Mouse (Mus musculus) telencephalon, adult 2 months (tissue): ENCODE measurements at regions not wholly inside any gene's neighbourhood (a gene's known extent, or its start where the extent isn't known, plus 50 kb on each side); places are given as distances from the start of the nearest gene placed in this dataset.

ENCODE experiments used
- DNase-seq: peaks from one replicate; pipeline ENCODE4 v3.0.0-alpha.2; 2011; ENCODE audit warnings: low read depth, low spot score

DNA sequence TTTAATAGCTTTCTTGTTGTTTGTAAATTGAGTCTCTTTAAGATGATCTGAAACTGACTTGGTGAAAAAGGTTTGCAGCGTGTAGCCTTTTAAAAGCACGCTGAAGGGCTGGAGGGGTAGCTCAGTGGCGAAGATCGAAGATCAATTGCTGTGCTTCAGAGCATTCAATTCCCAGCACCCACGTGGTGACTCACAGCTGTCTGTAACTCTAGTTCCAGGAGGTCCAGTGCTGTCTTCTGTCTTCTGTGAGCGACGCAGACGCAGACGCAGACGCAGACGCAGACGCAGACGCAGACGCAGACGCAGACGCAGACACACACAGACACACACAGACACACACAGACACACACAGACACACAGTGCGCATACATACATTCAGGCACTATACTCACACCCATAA is 99.1 kb upstream of the Map4k3 start:
- DNase-seq = no peak

DNA sequence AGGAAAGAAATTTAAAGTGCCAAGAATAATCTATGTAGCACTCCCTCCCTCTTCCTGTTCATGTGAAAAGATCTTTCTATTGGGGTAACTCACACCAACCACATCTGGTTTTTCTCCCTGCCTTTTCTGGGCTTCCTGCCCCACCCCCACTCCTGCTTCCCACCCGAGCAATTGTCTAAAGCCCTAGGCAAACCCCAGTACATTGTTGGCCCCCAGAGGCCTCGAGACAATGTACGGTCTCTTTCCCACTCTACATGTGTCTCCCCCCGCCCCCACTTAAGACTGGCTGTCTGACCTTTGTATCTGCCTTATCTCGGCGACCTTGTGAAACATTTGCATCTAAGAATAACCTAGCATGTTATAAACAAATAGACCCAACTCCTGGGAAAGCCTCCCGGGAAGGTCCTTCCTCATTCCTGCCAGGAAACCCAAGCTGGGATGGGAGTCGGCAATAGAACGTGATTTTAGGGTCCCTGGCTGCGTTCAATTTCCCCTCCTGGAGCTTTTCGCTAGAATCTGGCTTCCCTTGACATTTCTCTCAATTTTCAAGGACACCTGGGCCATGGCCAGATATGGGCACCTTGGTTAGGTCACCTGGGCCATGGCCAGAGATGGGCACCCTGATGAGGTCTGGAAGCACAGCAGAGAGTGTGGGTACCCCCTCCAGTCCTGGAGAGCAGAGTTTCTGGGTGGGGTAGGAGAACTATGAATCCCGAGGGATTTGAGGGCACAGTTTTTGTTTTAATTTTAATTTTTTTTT is 97.9 kb upstream of the Map4k3 start:
- no peak for DNase-seq

DNA sequence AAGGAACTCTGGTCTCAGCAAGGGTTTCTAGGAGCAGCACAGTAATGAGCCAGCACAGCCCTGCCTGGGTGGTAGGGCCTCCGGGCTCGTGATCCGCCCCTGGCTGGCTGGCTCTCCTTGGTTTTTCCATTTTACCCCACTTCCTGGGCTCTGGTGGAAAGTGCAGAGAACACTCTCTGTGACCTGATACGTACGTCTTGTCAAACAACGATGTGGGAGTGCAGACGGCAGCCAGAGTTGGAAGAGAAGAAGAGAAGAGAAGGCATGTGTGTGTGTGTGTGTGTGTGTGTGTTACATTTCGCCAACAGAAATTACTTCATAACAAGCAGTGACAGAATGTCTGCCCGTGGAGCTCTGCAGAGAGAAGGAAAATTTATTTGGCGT is 97.2 kb upstream of the Map4k3 start:
- DNase-seq = no peak

DNA sequence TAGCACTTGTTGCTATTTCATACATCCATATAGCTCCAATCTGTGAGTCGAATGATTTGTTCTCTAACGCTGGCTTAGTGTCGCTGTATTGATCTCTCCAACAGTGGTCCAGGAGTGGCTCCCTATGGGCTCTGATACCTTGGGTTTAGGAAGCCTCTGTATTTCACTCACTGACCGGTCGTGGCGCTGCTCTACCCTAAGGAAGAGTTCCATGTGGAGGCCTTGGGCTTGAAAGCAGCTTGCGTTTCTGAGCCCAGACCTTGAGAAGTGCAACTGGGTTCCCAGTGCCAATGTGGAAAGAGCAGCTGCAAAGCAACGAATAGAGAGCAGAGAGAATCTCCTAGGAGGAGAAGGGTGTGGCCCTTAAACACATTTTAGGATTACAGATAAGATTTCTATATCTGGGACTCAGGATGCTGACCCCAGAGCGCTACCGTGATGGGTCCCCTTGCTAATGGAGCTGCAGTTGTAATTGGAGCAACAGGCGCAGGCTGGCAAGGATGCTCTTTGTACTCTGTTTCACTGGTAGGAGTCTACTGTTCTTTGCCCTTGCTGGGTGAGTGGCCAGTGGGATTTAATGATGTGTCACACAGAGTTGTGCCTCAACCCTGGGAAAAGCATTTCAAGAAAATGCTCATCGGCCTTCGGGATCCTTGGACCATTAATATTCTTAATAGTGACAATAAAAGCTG is 96.7 kb upstream of the Map4k3 start:
- DNase-seq = no peak

DNA sequence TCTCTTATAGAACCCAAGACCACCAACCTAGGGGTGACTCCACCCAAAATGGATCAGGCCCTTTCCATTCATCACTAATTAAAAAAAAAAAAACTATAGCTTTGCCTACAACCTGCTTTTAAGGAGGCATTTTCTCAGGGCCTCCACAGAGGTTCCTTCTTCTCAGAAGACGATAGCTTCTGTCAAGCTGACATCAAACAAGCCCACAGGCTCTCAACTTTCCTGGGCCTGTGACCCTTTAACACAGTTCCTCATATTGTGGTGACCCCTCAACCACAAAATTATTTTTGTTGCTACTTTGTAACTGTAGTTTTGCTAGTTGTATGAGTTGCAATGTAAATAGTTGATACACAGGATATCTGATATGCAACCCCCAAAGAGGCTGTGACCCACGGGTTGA is 96.0 kb upstream of the Map4k3 start:
- DNase-seq = no peak

DNA sequence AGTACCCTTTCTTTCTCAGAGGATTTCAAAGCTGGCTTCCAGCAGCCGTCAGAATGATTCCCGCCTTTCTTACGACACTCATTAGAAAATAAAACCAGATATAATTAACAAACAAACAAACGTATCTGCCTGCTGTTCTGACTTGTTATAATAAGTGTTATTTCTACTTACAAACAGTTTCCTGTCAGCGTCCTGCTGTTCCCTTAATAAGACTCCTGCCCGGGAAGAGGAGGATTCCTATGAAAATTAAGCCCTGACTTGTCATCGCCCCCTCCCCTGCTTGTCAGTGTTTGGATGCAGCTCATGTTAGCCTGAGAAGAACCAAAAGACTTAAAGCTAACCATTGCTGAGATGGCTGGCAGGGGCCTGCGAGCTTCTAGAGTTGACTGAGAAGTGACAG is 92.6 kb upstream of the Map4k3 start:
- no peak for DNase-seq

DNA sequence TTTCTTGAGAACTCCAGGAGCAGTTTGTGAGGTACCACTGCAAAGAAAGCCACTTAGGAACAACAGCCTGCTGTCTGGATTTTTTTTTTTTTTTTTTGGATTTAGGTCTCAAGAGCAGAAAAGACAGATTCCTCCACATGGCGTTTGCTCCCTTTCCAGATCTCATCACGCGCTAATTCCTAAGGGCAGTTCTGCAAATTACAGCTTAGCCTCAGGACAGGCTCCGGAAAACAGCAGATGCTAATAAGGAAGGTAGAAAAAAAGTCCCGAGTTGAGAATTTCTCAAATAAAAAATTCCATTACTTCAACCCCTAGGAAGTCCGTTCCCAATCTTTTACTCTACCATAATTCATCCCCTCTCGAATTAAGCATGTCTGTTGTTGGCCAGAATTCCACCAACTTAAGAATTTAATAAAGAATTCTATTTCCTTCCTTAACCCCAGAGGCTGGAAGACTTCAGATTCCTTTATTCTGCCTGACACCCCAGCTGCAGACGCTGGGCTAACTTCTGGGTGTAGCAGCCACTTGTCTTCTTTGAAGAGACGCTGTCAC is 90.3 kb upstream of the Map4k3 start:
- DNase-seq = no peak

DNA sequence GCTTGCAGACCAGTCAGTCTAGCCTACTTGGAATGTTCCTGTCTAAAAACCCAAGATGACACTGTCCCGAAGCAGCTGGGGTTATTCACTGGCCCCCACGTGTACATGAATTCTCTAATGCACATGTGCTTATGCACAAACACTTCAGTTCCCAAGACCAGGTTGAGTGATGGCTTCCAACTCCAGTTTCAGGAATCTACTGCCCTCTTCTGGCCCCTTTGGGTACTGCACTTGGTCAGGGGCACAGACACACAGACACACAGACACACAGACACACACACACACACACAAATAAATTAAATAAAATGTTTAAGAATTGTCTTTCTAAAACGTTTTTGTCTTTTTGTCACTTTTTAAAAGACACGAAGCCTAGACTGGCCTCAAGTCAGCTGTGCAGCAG is 87.5 kb upstream of the Map4k3 start:
- DNase-seq = no peak

DNA sequence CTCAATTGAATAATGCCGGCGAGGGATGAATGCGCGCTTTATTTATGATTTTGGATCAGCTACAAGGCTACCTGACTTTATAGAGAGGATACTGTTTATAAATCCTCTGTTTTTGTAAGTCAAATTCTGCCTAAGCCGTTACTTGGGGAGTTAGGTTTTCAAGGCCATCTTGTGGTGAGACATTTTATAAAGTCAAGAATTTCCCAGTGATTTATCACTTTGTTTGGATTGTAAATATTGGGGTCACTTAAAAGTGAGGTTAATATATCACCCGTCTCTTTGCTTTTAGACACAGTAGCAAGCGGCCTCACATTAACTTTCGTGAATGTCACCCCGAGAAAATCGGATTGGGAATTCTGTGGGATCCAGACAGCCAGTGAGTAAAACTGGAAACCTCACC is 84.9 kb upstream of the Map4k3 start:
- DNase-seq = no peak

DNA sequence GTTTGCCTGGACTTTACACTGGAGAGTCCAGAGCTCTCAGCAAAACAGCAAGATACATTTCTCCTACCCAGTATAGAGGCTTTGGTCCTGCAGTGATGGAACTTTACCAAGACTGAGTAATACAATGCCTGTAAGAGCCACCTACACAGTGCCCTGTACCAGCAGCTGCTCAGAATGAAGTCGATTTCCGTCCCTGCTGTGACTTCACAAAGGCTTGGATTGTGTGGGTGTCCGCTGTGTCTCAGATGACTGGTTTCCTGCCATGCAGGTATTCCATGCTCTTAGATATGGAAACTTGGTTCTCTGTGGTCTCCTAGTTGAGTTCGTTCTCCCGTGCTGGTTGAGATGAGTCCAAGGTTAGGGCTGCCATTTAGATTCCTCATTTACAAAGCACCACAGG is 81.0 kb upstream of the Map4k3 start:
- peak; percentile 70 for DNase-seq

DNA sequence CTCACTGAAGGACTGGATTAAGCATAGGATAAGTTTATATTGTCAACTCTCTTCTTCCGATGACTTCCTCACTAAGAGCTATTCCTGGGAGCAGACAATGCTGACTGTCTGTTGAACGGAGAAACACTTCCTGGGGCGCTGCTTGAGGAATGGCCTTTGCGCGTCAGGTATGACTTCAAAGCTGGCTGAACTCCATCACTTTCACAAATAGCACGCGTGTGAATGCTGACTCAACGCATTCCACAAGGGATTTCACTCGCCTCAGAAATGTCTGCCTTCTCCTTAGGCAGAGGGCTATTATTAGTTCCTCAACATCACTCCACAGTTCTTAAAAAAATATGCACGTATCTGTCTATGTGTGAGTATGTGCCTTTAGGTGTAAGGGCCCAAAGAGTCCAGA is 79.8 kb upstream of the Map4k3 start:
- DNase-seq = no peak

DNA sequence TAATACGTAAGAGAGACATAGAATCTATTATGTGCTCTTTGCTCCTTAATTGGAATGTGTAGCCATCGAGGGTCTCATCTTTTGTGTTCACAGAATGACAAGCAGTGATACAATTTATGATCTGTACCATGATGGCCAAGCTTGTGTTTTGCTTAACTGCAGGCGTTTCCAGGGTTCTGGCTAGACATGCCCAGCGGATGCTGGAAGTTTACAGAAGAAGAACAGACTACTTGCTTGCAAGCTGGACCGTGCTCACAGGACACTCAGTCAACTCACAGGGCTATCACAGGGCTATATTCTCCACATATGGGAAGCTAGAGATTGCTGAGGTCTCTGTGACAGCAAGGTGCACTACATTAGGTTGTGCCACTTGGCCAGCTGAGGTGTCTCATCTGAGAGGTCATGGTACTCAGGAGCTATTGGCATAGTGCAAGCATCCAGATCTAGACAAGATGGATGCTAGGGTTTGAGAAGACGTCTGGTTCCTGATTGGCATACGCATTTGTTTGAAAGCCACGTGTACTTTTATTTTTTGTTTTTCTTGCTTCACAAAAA is 75.2 kb upstream of the Map4k3 start:
- no peak for DNase-seq

DNA sequence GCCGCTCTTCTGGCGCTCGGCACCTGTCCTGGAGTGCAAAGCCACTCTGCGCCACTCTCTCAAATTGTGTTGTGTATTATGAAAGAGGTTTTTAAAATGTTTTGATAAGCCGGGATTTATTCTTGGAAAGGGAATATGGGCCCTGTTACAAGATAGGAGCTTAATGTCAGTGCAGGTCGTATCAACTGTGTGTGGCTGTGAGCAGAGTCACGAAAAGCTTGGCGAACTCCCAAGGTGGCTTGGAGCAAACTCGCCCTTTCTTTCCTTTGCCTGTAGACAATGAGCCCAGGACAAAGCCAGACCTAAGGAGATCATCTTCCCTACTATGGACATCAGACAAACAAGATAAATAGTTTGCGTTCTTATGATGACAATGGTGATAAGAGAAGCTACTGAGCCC is 74.3 kb upstream of the Map4k3 start:
- no peak for DNase-seq

DNA sequence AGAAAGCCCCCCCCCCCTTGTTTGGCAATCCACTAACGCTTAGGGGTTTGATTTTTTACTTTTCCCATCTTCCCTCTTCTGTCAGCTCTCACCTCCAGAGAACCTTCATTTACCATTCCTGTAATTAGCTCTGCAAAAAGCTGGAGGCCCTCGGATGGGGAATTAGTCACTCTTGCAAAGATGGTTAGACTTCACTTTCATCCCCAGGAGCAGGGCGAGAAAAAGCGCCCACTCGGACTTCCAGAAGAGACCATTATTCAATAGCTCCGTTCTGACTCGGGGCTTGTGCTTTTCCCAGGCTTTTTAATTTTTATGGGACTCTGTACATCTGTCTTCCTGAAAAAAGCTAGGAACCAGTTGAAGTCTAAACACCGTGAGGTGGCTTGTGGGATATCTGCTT is 73.7 kb upstream of the Map4k3 start:
- no peak for DNase-seq

DNA sequence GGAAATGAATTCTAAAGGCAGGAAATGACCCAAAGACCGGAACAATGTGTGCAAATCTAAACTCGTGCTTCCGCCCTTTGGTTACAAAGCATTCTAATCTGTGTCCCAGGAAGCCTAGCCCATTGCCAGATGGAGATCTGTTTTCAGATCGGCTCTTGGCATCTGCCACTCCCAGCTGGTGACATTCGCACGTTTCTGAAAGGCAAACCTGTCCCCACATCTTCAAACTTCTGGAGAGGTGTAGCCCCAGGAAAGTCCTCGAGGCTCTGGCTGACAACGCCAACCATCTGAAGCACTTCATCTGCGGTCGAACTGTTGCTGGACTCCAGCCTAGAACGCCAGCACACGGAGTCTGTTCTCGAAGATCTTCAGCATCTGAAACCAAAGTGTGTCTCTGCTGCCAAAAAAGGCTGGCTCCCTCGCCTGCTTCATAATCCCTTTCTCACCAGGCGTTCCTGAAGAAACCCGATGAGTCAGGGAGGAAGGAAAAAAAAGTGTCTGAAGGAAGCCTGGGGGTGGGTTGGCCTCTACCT is 73.2 kb upstream of the Map4k3 start:
- DNase-seq = peak; percentile 97

DNA sequence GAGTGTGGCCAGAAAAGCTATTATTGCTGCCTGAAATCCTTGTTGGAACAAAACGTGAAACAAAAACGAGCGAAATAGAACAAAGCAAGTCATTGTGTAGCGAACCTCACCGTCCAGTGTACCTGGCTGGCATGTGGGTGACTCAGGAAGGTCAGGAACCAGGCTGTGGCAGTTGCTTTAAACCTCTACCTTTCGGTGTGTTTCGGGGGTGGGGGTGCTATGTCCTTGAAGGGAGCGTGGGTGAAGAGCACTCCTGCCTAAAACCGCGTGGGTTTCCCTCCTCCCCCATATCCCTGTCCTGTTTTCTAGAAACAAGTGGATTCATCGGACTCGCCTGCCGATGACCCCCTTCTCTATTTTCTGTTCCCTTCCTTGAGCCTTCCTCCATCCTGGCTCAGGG is 72.6 kb upstream of the Map4k3 start:
- DNase-seq = no peak

DNA sequence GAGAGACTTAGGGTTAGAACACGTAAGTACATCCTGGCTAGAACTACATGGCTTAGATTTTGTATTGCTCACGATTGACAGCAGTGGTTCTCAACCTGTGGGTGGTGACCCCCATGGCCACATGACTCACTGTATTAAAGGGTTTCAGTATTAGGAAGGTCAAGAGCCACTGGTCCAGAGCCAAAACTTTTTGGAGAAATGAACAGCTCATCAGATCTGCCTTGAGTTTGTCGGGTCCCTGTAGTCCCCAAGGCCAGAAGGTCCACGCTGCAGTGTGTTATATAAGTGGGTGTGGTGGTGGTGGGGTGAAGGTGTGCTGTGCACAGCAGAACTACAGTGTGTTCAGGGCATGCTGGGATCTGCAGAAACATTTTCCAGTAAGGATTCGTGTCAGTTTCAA is 72.2 kb upstream of the Map4k3 start:
- DNase-seq = no peak

DNA sequence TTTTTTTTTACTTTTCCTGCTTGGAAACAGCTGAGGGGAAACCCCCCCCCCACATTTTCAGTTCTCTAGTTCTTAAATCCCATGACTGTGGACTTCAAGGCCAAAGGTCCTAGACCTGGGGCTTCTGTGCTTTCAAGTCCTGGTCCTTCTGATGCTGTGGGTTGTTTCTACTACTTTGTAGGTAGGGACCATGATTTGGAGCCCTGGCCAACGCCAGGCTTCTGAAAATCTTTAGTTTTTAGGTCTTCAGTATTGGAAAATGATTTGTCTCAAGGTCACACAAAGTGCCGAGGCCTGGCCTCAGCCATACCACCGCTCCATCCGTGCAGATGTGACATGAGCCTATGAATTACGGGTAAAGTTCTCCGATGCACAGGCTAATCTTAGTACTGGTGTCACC is 70.8 kb upstream of the Map4k3 start:
- DNase-seq = no peak

DNA sequence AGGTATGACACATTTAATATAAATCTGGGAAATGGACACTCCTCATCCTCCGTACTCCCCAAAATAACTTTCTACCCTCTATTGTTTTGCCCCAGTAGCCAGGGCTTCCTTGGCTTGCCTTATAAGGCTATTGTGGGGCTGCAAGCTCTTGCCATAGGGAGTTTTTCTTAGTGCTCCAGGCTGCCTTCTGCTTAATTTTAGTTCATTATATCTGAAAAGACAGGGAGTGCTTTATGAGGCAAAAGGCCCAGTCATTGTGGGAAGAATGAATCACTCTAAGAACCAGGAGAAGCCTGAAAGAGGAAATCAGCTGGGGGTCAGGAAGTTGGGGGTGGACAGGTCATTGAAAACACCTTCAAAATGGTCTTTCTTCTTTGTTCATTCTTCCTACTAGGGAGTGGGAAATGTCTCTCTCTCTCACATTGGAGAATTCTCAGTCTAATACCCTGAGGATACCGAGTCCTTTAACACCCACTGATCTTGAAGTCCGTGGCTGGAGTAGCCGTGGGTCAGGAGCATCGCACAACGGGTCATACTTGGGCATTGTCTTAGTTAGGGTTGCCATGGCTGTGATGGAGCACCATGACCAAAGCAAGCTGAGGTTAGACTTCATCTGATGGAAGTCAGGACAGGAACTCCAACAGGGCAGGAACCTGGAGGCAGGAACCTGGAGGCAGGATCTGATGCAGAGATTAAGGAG is 70.1 kb upstream of the Map4k3 start:
- no peak for DNase-seq

DNA sequence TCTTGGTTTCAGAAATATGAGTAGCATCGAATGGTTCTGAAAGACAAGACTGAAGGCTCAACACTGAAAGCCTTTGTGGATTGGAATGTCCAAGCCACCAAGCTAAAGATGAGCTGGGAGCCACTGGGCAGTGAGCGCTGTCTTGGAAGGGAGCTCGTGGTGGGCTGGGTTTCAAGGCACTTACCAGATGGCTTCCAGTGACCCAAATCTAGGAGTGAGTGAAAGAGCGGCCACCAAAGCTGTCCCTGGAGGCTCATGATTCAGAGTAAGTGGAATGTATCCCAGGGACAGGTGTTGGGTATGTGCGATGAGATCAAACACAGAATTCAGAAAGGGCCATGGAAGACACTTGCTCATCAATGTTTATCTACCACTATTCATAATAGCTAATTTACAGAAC is 68.5 kb upstream of the Map4k3 start:
- DNase-seq = no peak

DNA sequence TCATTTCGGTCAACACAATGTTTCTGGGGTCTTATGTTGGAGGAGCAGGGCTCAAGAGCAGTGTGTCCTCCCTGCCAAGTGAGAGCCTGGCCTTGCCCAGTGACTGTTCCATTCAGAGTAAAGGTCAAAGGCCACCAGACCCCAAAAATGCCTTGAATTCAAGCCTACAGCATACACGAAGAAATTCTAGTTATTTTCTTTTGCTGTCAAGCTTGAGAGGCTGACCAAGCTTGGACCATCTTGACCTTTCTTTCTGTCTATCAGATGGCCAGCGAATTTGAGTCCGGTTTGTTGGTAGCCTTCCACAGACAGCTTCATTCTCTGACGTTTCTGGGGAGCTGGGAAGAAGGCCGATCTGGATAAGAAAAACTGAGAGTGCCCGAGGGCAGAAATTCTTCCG is 68.1 kb upstream of the Map4k3 start:
- DNase-seq = no peak

DNA sequence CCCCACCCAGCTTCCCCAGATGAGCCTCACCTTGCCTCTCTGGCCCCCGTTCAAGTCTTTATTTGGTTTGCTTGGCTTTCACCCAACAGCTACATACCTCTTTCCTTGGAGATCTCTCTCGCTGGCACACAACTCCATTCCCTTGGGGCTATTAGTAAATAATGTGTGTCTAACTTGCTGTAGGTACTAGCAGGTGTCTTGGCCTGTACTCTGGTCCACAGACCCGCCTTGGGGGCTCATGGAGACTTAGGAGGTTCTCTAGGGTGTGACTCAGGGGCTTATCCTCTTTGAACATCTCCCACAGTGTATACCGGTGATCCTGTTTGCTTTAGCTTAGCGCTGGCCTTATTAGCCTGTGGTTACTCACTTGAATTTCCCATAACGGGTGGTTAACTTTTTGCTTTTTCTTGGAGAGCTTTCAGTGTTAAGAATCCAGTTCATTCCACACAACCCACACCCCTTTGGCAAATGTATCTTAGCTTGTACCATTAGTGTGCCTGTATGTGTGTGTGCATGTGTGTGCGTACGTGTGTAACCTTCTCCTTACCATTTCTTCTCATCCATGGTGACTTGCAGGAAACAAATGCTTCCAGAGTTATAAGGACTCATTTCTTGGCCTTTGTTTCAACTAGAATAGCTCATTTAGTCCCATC is 67.3 kb upstream of the Map4k3 start:
- no peak for DNase-seq
